Mouse (Mus musculus) urinary bladder, adult 18-20 months (tissue): ENCODE data around the gene Csnk1e.

ENCODE experiments used
- DNase-seq, 2 experiments: peaks; one replicate each; pipeline ENCODE4 v3.0.0; 2022; ENCODE audit warnings: low spot score in 2 of 2, mixed read lengths in 2 of 2

The Csnk1e gene

GRCm38 (mm10) chr15:79424602-79425001, 30.8 kb downstream of the Csnk1e start:
- DNase-seq: peak; percentile 63 to 77

- DNase-seq: no peak
These were observed 32.6 kb downstream of the Csnk1e start for GRCm38 (mm10) chr15:79422715-79423243.

GRCm38 (mm10) chr15:79418677-79419076, 36.7 kb downstream of the Csnk1e start:
- no peak for DNase-seq

GRCm38 (mm10) chr15:79418265-79418664, 37.1 kb downstream of the Csnk1e start:
- no peak for DNase-seq

- DNase-seq: no peak
These were observed 38.0 kb downstream of the Csnk1e start for GRCm38 (mm10) chr15:79417379-79417778.

GRCm38 (mm10) chr15:79416460-79417085, 38.8 kb downstream of the Csnk1e start:
- no peak for DNase-seq

- DNase-seq: no peak
These were observed 40.9 kb downstream of the Csnk1e start for GRCm38 (mm10) chr15:79414513-79414912.

- DNase-seq: no peak
These were observed 41.6 kb downstream of the Csnk1e start for GRCm38 (mm10) chr15:79413802-79414201.

- DNase-seq: no peak
These were observed 42.2 kb downstream of the Csnk1e start for GRCm38 (mm10) chr15:79413201-79413600.

- no peak for DNase-seq
These were observed 43.9 kb downstream of the Csnk1e start for GRCm38 (mm10) chr15:79411363-79412065.

- no peak for DNase-seq
These were observed 46.2 kb downstream of the Csnk1e start for GRCm38 (mm10) chr15:79409077-79409573.

GRCm38 (mm10) chr15:79406564-79406963, 48.8 kb downstream of the Csnk1e start:
- no peak for DNase-seq

- DNase-seq: no peak
These were observed 51.1 kb downstream of the Csnk1e start for GRCm38 (mm10) chr15:79404277-79404676.

GRCm38 (mm10) chr15:79403763-79404210, 51.6 kb downstream of the Csnk1e start:
- DNase-seq: no peak

GRCm38 (mm10) chr15:79402836-79403762, 52.3 kb downstream of the Csnk1e start, which contains the start of gene Tmem184b:
Gene Tmem184b (minus strand): TSS chr15:79403569.
- DNase-seq: peak; percentile 76 to 87

GRCm38 (mm10) chr15:79402176-79402575, 53.2 kb downstream of the Csnk1e start:
- no peak for DNase-seq

GRCm38 (mm10) chr15:79400975-79401365, 54.4 kb downstream of the Csnk1e start:
- DNase-seq: no peak

GRCm38 (mm10) chr15:79400134-79400974, 55.0 kb downstream of the Csnk1e start:
- no peak for DNase-seq

GRCm38 (mm10) chr15:79399231-79400052, 55.9 kb downstream of the Csnk1e start:
- DNase-seq: no peak

- DNase-seq: no peak
These were observed 58.6 kb downstream of the Csnk1e start for GRCm38 (mm10) chr15:79396736-79397135.
